Mouse (Mus musculus) limb, embryonic 10.5 days (tissue): Measurements from ENCODE around the gene Fundc1. TPM values are rescaled to one million over a fixed set of nuclear protein-coding genes. Genes with fewer than 3 reads are reported as not detected.
"Not testable (repeated sequence)": the region's sequence is repeated elsewhere in the genome, so short reads cannot be mapped to it uniquely, and the experiment has no call there.

Experiments used
- DNase-seq: peaks from one replicate; pipeline ENCODE4 v3.0.0-alpha.2; 2017; ENCODE audit warnings: low spot score
- H3K27ac ChIP-seq: fragments of 300-500 bp; sonication (generic); 2 replicates; pipeline ENCODE4 v1.5.1; 2016; ENCODE audit warnings: mild to moderate bottlenecking
- H3K27me3 ChIP-seq: fragments of 300-500 bp; sonication (generic); 2 replicates; pipeline ENCODE4 v1.6.1; 2016; ENCODE audit warnings: low read depth, mild to moderate bottlenecking; ENCODE audit not compliant: poor library complexity, severe bottlenecking
- H3K36me3 ChIP-seq: fragments of 300-500 bp; sonication (generic); 2 replicates; pipeline ENCODE4 v1.6.1; 2016; ENCODE audit warnings: mild to moderate bottlenecking, moderate library complexity
- H3K4me1 ChIP-seq: fragments of 300-500 bp; sonication (generic); 2 replicates; pipeline ENCODE4 v1.6.1; 2016
- H3K4me3 ChIP-seq: fragments of 300-500 bp; sonication (generic); 2 replicates; pipeline ENCODE4 v1.5.1; 2016; ENCODE audit warnings: mild to moderate bottlenecking, moderate library complexity
- H3K9me3 ChIP-seq: fragments of 300-500 bp; sonication (generic); replicated peaks from 2 replicates; pipeline ENCODE4 v1.6.1; 2016; ENCODE audit warnings: mild to moderate bottlenecking
- WGBS: fragments of 180-500 bp; shearing (Covaris S2); methylation state at CpG from one replicate; pipeline ENCODE4 v1.1.7; 2016; 5-methylcytosine and 5-hydroxymethylcytosine counted together
- polyA plus RNA-seq: library from polyadenylated mRNA; unstranded; fragments of >200 nt; fragmentation: Nextera tagmentation; extraction: Ambion mirVana; gene quantifications from 2 replicates; pipeline ENCODE4 v1.2.1, GENCODE M21; 2016

The Fundc1 gene
- 44.5 and 55.7 TPM in 2 replicates for polyA plus RNA-seq

GRCm38 (mm10) chrX:17571621-17572459, at the start of gene Fundc1:
Gene Fundc1, minus strand, starts transcription at chrX:17572325.
- Histone ChIP-seq H3K27ac (peak within 1 kb of the TSS; percentile 88), H3K36me3 (no peaks in the 10 kb centered on the region), H3K4me1 (no peaks in the 10 kb centered on the region), H3K4me3 (peak within 1 kb of the TSS; percentile 55), H3K27me3 (no peaks in the 10 kb centered on the region), H3K9me3 (no peaks in the 10 kb centered on the region)
- peak; percentile 86 for DNase-seq
- 5% methylated on average over 30 of the region's 30 CpGs for WGBS

- Histone ChIP-seq H3K9me3 (no peaks in the 10 kb centered on the region), H3K36me3 (no peaks in the 10 kb centered on the region), H3K27me3 (no peaks in the 10 kb centered on the region), H3K27ac (no peak overlapping the region), H3K4me3 (no peak overlapping the region), H3K4me1 (no peaks in the 10 kb centered on the region)
- 82% methylated on average over 1 of the region's 1 CpGs for WGBS
- no peak for DNase-seq
Observed at GRCm38 (mm10) chrX:17611253-17611652, 39.1 kb upstream of the Fundc1 start.

- H3K36me3 ChIP-seq, result no peaks in the 10 kb centered on the region
- H3K4me1 ChIP-seq, result no peaks in the 10 kb centered on the region
- H3K4me3 ChIP-seq, result no peak overlapping the region
- DNase-seq, result no peak
- no peaks in the 10 kb centered on the region for H3K9me3 ChIP-seq
- no peak overlapping the region for H3K27ac ChIP-seq
- 77% methylated on average over 1 of the region's 1 CpGs for WGBS
- H3K27me3 ChIP-seq, result no peaks in the 10 kb centered on the region
Observed at GRCm38 (mm10) chrX:17608763-17609162, 36.6 kb upstream of the Fundc1 start.

GRCm38 (mm10) chrX:17607668-17608067, 35.5 kb upstream of the Fundc1 start:
- no peak overlapping the region for H3K27ac ChIP-seq
- no peaks in the 10 kb centered on the region for H3K27me3 ChIP-seq
- H3K4me3 ChIP-seq, result no peak overlapping the region
- 88% methylated on average over 3 of the region's 3 CpGs for WGBS
- no peaks in the 10 kb centered on the region for H3K9me3 ChIP-seq
- DNase-seq, result no peak
- H3K36me3 ChIP-seq, result no peaks in the 10 kb centered on the region
- H3K4me1 ChIP-seq, result no peaks in the 10 kb centered on the region

GRCm38 (mm10) chrX:17593331-17593730, 21.2 kb upstream of the Fundc1 start:
- Histone ChIP-seq H3K27me3 (no peaks in the 10 kb centered on the region), H3K36me3 (no peaks in the 10 kb centered on the region), H3K4me1 (no peaks in the 10 kb centered on the region), H3K27ac (no peak overlapping the region), H3K4me3 (no peak overlapping the region), H3K9me3 (no peaks in the 10 kb centered on the region)
- no peak for DNase-seq

GRCm38 (mm10) chrX:17590745-17591144, 18.6 kb upstream of the Fundc1 start:
- Histone ChIP-seq H3K27ac (no peak overlapping the region), H3K36me3 (no peaks in the 10 kb centered on the region), H3K4me3 (no peak overlapping the region), H3K4me1 (no peaks in the 10 kb centered on the region), H3K27me3 (no peaks in the 10 kb centered on the region), H3K9me3 (no peaks in the 10 kb centered on the region)
- 59% methylated on average over 1 of the region's 1 CpGs for WGBS
- no peak for DNase-seq

GRCm38 (mm10) chrX:17571271-17571620, 879 bp downstream of the Fundc1 start:
- H3K9me3 ChIP-seq, result no peaks in the 10 kb centered on the region
- H3K27ac ChIP-seq, result peak overlapping the region; percentile 88
- H3K36me3 ChIP-seq, result no peaks in the 10 kb centered on the region
- H3K4me1 ChIP-seq, result no peaks in the 10 kb centered on the region
- H3K27me3 ChIP-seq, result no peaks in the 10 kb centered on the region
- H3K4me3 ChIP-seq, result peak overlapping the region; percentile 55
- no peak for DNase-seq
- 36% methylated on average over 10 of the region's 10 CpGs for WGBS

GRCm38 (mm10) chrX:17568670-17569069, 3.5 kb downstream of the Fundc1 start:
- no peak for DNase-seq

GRCm38 (mm10) chrX:17565743-17566142, 6.4 kb downstream of the Fundc1 start:
- Histone ChIP-seq H3K27ac (no peak overlapping the region), H3K36me3 (no peaks in the 10 kb centered on the region), H3K9me3 (no peaks in the 10 kb centered on the region), H3K4me3 (no peak overlapping the region), H3K4me1 (no peaks in the 10 kb centered on the region), H3K27me3 (no peaks in the 10 kb centered on the region)
- DNase-seq, result no peak

More at GRCm38 (mm10) chrX:17568670-17569069, 3.5 kb downstream of the Fundc1 start:
- WGBS, result 89% methylated on average over 2 of the region's 2 CpGs
- Histone ChIP-seq H3K9me3 (no peaks in the 10 kb centered on the region), H3K27me3 (no peaks in the 10 kb centered on the region), H3K4me1 (no peaks in the 10 kb centered on the region), H3K4me3 (no peak overlapping the region), H3K36me3 (no peaks in the 10 kb centered on the region), H3K27ac (no peak overlapping the region)

- no peak overlapping the region for H3K27ac ChIP-seq
- H3K9me3 ChIP-seq, result no peaks in the 10 kb centered on the region
Observed at GRCm38 (mm10) chrX:17564732-17565131, 7.4 kb downstream of the Fundc1 start.

GRCm38 (mm10) chrX:17558746-17559145, 13.4 kb downstream of the Fundc1 start:
- DNase-seq, result no peak
- Histone ChIP-seq H3K4me3 (no peak overlapping the region), H3K27me3 (no peaks in the 10 kb centered on the region), H3K27ac (no peak overlapping the region), H3K9me3 (no peaks in the 10 kb centered on the region), H3K4me1 (no peaks in the 10 kb centered on the region), H3K36me3 (no peaks in the 10 kb centered on the region)
- 72% methylated on average over 4 of the region's 4 CpGs for WGBS

More at GRCm38 (mm10) chrX:17564732-17565131, 7.4 kb downstream of the Fundc1 start:
- Histone ChIP-seq H3K4me3 (no peak overlapping the region), H3K36me3 (no peaks in the 10 kb centered on the region), H3K4me1 (no peaks in the 10 kb centered on the region), H3K27me3 (no peaks in the 10 kb centered on the region)
- DNase-seq, result no peak

- Histone ChIP-seq H3K4me3 (no peak overlapping the region), H3K36me3 (no peaks in the 10 kb centered on the region), H3K4me1 (no peaks in the 10 kb centered on the region), H3K27me3 (no peaks in the 10 kb centered on the region), H3K27ac (no peak overlapping the region), H3K9me3 (no peaks in the 10 kb centered on the region)
- no peak for DNase-seq
- WGBS, result 81% methylated on average over 4 of the region's 4 CpGs
Observed at GRCm38 (mm10) chrX:17554488-17554887, 17.6 kb downstream of the Fundc1 start.

GRCm38 (mm10) chrX:17551586-17551985, 20.5 kb downstream of the Fundc1 start:
- not testable (repeated sequence) for H3K36me3 ChIP-seq, H3K9me3 ChIP-seq, H3K27me3 ChIP-seq, DNase-seq, H3K4me3 ChIP-seq, H3K27ac ChIP-seq, H3K4me1 ChIP-seq
